Mouse (Mus musculus): ENCODE data around the gene Cpox.

DNA sequence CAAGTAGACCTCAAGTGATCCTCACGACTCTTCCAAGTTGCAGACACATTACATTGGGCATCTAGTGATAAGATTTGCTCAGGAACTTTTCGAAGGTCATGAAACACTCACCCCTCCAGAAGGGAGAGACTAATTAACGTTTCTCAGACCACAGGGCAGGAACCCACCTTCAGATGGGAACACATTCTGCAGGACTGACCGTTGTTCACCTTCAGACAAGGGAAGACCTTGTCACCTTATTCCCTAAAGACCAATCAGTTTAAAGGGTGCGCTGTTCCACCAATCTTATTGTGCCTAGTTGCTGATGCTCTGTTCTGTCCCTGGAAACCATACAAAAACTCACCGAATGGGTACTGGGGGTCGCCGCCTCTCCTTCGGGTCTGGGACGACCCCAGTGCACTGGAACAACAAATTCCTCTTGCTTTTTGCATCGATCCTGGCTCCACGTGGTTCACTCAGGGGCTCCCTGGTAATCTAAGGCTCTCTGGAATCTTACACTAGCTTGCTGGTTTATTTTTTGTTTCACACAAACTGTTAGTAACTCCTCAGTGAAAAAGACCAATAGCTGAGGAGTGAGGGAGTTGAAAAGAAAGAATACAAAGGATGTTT, 30.8 kb downstream of the Cpox start:
- TF ChIP-seq CHD2 (IDR thresholded peaks at IDR 0.05; ENCODE audit: low read depth, low read length): no peak
- no peak for TF ChIP-seq HCFC1 (IDR thresholded peaks at IDR 0.05; ENCODE audit: borderline replicate concordance, insufficient read depth, low read length)
- no peak for TF ChIP-seq ZC3H11A (IDR thresholded peaks at IDR 0.05; ENCODE audit: borderline replicate concordance, low read depth, low read length)
